Mouse (Mus musculus): ENCODE measurements at regions not wholly inside any gene's neighbourhood (a gene's known extent, or its start where the extent isn't known, plus 50 kb on each side); places are given as distances from the start of the nearest gene placed in this dataset.
A peak's percentile ranks its signal among the peaks of the same experiment; 100 is the strongest.

DNA sequence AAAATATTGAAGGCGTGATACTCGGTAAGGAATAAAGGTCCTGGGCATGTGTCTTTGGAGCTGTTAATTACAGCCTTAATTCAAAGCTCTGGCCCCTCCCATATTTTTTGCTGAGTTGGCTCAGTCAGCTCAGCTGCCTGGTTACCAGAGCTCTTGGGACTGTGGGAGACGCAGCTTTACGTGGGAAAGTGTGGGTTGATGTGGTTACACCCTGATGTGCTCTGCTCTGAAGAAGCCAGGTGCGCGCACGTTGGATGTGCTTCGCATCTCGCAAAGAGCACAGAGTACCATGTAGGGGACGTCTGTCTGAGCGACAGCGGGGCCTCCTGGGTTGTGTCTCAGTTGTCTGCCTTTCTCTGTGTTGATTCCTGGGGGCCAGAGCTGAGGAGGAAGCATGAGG is 254.8 kb downstream of the Foxo1 start:
- H3K36me3 ChIP-seq, result no peaks in the 10 kb centered on the region
- no peak overlapping the region for H3K27ac ChIP-seq
- WGBS, result 87% methylated on average over 12 of the region's 12 CpGs
- no peak for ATAC-seq
- peaks cover 38% of the 10 kb centered on the region for H3K27me3 ChIP-seq
- no peaks in the 10 kb centered on the region for H3K9me3 ChIP-seq
- H3K9ac ChIP-seq (replicated peaks), result no peak overlapping the region
- H3K4me1 ChIP-seq (replicated peaks), result peaks cover 13% of the 10 kb centered on the region
- no peak overlapping the region for H3K4me3 ChIP-seq (replicated peaks)
- H3K4me2 ChIP-seq (replicated peaks), result no peak overlapping the region

DNA sequence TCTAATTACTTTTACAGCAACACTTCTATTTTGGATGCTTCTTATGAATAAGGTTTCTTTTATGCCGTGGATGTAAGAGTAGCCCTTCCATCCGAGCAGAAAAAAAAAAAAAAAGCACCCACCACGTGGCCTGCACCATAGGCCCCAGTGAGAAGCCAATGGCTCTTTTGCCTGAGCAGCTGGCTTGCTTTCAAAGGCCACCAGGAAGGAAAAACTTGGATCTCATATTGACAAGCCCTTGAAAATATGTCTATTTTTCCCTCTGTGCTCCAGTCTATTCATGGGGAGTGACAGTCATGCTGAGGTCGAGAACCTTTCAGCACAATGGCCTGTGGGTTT is 252.4 kb downstream of the Foxo1 start:
- peak; percentile 80 for ATAC-seq
- H3K4me1 ChIP-seq (replicated peaks), result peaks cover 13% of the 10 kb centered on the region
- no peak overlapping the region for H3K4me2 ChIP-seq (replicated peaks)

DNA sequence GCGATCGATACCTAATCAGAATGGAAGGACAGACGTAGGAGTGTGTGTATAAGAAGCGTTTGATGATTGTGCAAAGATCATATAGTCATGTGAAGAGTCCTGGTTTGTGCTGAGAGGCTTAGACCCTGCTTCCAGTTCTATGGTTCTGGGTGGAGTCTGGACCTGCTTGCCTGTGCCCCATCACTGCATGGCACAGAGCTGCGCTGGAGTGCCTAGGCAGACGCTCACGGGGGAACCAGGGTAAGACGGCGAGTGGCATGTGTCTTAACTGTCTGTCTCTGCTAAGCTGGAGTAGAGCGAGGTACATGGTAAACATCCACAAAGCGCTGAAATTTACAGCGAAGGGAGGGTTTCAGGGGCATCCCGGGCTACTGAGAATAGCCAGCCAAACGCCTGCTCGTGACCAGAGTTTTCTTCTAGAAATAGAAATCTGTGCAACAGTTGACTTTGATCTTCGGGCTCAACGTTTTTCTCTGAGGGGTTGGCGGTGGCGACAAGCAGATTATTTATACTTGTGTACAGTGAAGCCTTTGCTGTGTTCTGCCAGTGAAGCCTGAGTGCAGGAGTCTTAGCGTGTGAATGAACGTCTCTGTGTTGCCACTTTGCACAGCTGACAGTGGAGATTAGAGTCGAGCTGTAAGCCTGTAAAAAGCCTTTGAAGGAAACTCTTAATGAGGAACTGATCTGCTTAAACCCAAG is 251.9 kb downstream of the Foxo1 start:
- H3K4me3 ChIP-seq (replicated peaks), result no peak overlapping the region

More for the DNA sequence above, 252.4 kb downstream of the Foxo1 start:
- WGBS, result 20% methylated on average over 4 of the region's 4 CpGs
- no peak overlapping the region for H3K9ac ChIP-seq (replicated peaks)
- no peaks in the 10 kb centered on the region for H3K36me3 ChIP-seq
- H3K4me3 ChIP-seq (replicated peaks), result no peak overlapping the region
- no peaks in the 10 kb centered on the region for H3K9me3 ChIP-seq
- H3K27me3 ChIP-seq, result peaks cover 45% of the 10 kb centered on the region
- no peak overlapping the region for H3K27ac ChIP-seq

DNA sequence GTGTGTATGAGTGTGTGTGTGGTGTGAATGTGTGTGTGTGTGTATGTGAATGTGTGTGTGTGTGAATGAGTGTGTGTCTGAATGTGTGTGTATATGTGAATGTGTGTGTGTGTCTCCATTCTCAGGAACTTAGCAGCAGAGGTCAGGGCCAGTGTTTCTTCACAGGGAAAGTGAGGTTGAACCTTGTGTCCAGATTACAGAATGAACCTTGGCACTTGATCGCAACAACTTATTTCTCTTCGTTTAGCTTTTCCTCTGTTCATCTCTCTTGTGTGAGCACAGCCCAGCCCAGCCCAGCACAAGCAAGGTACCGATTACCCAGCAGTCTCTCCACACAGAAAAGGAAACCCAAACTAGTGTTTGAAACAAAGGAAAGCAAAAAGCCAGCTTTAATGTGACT is 249.7 kb downstream of the Foxo1 start:
- Histone ChIP-seq H3K9ac (replicated peaks) (no peak overlapping the region), H3K27me3 (peaks cover 36% of the 10 kb centered on the region), H3K27ac (no peak overlapping the region), H3K4me1 (replicated peaks) (peaks cover 13% of the 10 kb centered on the region), H3K4me3 (replicated peaks) (no peak overlapping the region), H3K4me2 (replicated peaks) (no peak overlapping the region), H3K9me3 (no peaks in the 10 kb centered on the region), H3K36me3 (no peaks in the 10 kb centered on the region)
- ATAC-seq, result no peak
- 92% methylated on average over 3 of the region's 3 CpGs for WGBS

More for the DNA sequence above, 251.9 kb downstream of the Foxo1 start:
- no peak overlapping the region; the same call in 1 of the 2 replicates for H3K27ac ChIP-seq
- ATAC-seq, result peak; percentile 91
- 46% methylated on average over 22 of the region's 22 CpGs for WGBS
- H3K36me3 ChIP-seq, result no peaks in the 10 kb centered on the region
- peaks cover 40% of the 10 kb centered on the region for H3K27me3 ChIP-seq
- H3K4me2 ChIP-seq (replicated peaks), result no peak overlapping the region
- peaks cover 13% of the 10 kb centered on the region for H3K4me1 ChIP-seq (replicated peaks)
- H3K9ac ChIP-seq (replicated peaks), result no peak overlapping the region
- no peaks in the 10 kb centered on the region for H3K9me3 ChIP-seq

DNA sequence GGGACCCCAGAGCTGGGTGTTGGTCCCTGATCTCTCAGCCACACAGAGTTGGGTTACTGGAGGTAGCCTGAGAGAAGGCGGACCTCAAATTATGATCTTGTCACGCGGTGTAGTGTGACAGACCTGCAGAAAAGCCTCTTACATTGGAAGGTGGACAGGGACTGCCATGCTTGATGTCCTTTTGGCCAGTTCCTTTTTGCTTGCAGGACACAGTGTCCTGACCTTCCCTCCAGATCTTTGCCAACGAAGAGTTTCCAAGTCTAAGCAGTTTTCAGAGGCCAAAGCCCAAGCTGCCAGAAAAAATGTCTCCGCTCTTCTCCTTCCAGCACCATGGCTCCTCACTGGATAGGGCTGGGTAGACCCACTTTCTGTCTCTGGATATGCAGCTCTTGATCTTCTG is 248.6 kb downstream of the Foxo1 start:
- WGBS, result 95% methylated on average over 5 of the region's 5 CpGs
- Histone ChIP-seq H3K9me3 (no peaks in the 10 kb centered on the region), H3K4me3 (replicated peaks) (no peak overlapping the region), H3K4me2 (replicated peaks) (no peak overlapping the region), H3K9ac (replicated peaks) (no peak overlapping the region), H3K27me3 (peaks cover 36% of the 10 kb centered on the region; the same call in 1 of the 2 replicates), H3K4me1 (replicated peaks) (peaks cover 13% of the 10 kb centered on the region), H3K36me3 (no peaks in the 10 kb centered on the region), H3K27ac (no peak overlapping the region)
- ATAC-seq, result no peak

DNA sequence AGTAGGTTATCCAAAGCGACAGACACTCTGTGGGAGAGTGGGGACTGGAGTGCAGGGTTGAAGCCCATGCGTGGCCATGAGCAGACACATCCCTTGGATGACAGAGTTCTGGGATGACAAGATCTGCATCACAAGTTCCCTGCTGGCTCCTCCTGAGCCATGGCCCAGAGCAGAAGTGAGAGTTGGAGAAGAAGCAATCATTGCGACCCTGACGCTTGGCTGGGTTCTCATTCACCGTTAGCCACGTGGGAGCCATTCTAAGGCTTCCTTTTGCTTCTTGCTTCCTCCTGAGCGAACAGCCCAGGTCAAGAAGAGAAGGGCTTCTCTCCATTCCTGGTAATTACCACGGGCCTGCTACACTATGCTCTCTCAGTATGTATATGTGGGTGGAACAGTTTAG is 244.6 kb downstream of the Foxo1 start:
- Histone ChIP-seq H3K4me2 (replicated peaks) (no peak overlapping the region), H3K9me3 (no peaks in the 10 kb centered on the region), H3K9ac (replicated peaks) (no peak overlapping the region), H3K27ac (no peak overlapping the region), H3K4me3 (replicated peaks) (no peak overlapping the region), H3K36me3 (no peaks in the 10 kb centered on the region), H3K4me1 (replicated peaks) (peaks cover 8% of the 10 kb centered on the region), H3K27me3 (peaks cover 22% of the 10 kb centered on the region; the same call in 1 of the 2 replicates)
- no peak for ATAC-seq
- 90% methylated on average over 8 of the region's 8 CpGs for WGBS

DNA sequence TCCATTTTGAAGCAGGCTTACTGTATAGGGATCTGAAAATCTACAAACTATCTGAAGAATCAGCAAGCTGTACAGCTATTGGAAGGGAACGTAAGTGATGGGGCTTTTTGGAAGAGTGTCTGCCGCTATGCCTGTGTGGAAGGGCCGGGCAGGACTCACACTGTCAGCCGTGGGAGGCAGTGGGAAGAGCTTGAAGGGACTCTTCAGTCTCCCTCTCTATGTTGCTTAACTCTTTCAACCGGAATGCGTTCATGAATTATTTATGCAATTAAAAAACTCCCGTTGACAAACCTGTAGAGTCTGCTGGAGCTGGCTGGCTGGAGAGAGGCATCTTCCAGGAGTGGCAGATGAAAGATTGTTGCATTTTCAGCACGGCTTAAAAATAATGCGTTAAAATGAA is 243.4 kb downstream of the Foxo1 start:
- ATAC-seq, result peak; percentile 57; the same call in 1 of the 2 replicates
- Histone ChIP-seq H3K4me1 (replicated peaks) (peaks cover 8% of the 10 kb centered on the region), H3K27me3 (peaks cover 13% of the 10 kb centered on the region; the same call in 1 of the 2 replicates), H3K27ac (no peak overlapping the region), H3K4me3 (replicated peaks) (no peak overlapping the region), H3K9me3 (no peaks in the 10 kb centered on the region), H3K9ac (replicated peaks) (no peak overlapping the region), H3K4me2 (replicated peaks) (no peak overlapping the region), H3K36me3 (no peaks in the 10 kb centered on the region)
- 47% methylated on average over 9 of the region's 9 CpGs for WGBS

DNA sequence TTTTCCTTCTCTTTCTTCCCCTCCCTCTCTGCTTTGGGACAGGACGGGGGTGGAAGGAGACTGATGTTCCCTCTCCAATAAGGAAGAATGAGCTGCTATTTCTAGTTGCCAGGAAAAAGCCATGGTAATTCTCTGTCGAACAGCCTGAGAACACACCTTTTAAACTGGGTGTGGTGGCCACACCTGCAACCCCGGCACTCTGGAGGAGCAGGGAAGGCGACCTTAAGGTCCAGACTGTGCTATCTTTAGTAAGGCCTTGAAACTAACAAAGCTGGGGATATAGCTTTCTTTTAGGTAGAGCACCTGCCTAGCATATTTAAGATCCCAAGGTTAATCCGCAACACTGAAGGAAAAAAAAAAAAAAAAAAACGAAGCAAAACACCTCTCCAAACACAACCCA is 242.7 kb downstream of the Foxo1 start:
- Histone ChIP-seq H3K4me2 (replicated peaks) (peak overlapping the region; percentile 30), H3K9ac (replicated peaks) (no peak overlapping the region), H3K4me3 (replicated peaks) (no peak overlapping the region), H3K27me3 (peaks cover 7% of the 10 kb centered on the region; the same call in 1 of the 2 replicates), H3K9me3 (no peaks in the 10 kb centered on the region), H3K4me1 (replicated peaks) (peaks cover 8% of the 10 kb centered on the region), H3K36me3 (no peaks in the 10 kb centered on the region), H3K27ac (no peak overlapping the region)
- ATAC-seq, result 0 out of 2 replicates have a peak, but pooled peaks have one; percentile 2
- WGBS, result 74% methylated on average over 6 of the region's 6 CpGs

DNA sequence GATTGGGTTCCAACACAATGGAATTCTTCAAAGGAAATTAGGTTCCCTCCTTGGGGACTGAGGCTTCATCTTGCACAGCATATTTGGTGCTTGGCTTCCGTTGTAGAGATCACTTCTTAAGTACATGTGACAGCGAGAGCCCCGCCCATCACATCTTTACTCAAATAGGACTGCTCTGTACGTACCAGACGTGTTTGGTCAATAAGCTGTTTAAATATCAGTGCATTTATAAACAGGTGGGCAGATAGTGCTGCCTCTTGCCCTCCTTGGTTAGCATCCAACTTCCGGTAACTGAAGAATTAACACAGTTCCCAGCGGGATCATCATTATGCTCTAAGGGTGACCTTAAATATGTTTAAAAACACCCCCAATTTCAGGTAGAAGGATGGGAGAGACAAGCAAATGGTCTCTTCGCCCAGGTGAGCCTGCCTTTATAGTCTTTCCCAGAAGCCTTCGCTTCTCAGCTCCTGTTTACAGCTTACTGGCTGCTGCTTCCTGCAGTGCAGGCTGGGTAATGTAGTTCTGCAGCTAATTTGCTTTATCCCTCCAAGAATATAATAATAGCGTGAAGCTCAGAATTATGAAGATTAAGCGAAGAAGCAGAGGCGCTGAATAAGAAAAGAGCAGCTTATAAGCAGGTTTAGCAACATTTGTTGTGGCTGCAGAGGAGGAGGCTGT is 242.1 kb downstream of the Foxo1 start:
- peak; percentile 89 for ATAC-seq
- Histone ChIP-seq H3K36me3 (no peaks in the 10 kb centered on the region), H3K4me3 (replicated peaks) (peak overlapping the region; percentile 14; the same call in 1 of the 2 replicates), H3K9ac (replicated peaks) (no peak overlapping the region), H3K27ac (no peak overlapping the region), H3K27me3 (peaks cover 7% of the 10 kb centered on the region; the same call in 1 of the 2 replicates), H3K4me2 (replicated peaks) (peak overlapping the region; percentile 30), H3K9me3 (no peaks in the 10 kb centered on the region), H3K4me1 (replicated peaks) (peaks cover 8% of the 10 kb centered on the region)
- WGBS, result 64% methylated on average over 12 of the region's 12 CpGs

DNA sequence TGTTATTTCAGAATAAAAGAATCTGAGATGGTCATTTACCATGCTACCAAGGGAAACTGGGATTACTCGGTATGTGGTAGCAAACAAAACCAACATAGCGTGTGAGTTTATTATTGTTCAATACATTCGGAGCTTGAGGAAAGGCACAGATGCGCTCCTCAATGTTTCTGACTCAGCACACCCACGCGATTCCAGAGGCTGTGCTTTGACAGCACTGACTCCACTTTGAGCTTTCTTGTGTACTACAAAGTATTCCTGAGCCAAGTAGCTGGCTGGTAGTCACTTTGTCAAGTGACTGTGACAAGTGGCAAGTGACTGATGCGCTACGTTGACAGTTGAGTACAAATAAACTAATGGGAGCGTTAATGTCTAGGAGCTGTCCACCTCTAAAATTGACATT is 235.8 kb downstream of the Foxo1 start:
- Histone ChIP-seq H3K4me2 (replicated peaks) (no peak overlapping the region), H3K36me3 (no peaks in the 10 kb centered on the region), H3K4me1 (replicated peaks) (no peaks in the 10 kb centered on the region), H3K27me3 (no peaks in the 10 kb centered on the region), H3K4me3 (replicated peaks) (no peak overlapping the region), H3K9ac (replicated peaks) (no peak overlapping the region), H3K9me3 (no peaks in the 10 kb centered on the region), H3K27ac (no peak overlapping the region)
- WGBS, result 80% methylated on average over 9 of the region's 9 CpGs
- no peak for ATAC-seq

DNA sequence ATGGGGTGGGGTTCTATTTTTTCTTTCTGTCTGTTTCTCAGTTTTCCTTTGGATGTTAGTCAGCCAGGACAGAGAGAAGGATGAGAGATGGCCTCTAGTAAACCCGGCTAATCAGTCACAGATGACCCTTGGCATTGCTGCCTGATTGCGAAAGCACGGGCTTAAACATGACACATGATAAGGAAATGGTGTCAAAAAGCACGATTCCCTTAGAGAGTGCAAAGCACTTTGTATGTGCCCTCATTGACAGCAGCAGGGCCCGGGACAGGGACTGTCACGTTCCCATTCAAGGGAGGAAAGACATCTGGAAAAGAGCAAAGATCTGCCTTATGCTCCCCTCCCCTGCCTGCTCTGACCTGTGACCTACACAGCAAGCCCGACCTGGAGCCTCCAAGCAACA is 234.1 kb downstream of the Foxo1 start:
- Histone ChIP-seq H3K9ac (replicated peaks) (no peak overlapping the region), H3K4me3 (replicated peaks) (no peak overlapping the region), H3K27ac (no peak overlapping the region), H3K4me1 (replicated peaks) (no peaks in the 10 kb centered on the region), H3K27me3 (no peaks in the 10 kb centered on the region), H3K4me2 (replicated peaks) (no peak overlapping the region), H3K36me3 (no peaks in the 10 kb centered on the region), H3K9me3 (no peaks in the 10 kb centered on the region)
- no peak for ATAC-seq
- WGBS, result 79% methylated on average over 7 of the region's 7 CpGs

DNA sequence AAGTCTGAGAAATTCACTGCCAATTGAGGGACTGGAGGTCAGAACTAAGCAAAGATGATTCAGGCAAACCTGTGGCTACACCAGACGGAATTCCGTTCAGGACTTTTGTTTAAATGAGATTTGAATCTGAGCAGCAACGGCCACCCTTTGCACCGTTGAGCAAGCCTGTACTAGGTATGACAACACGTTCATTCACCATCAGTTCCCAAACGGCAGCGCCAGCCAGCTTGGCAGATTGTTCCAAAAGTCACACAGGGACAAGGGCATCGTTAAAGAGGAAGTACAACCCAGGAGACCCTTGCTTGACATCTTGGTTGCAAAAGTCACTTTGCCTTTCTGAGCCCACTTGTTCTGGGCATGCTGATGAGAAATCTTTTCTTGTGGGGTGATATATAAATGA is 233.5 kb downstream of the Foxo1 start:
- no peaks in the 10 kb centered on the region for H3K9me3 ChIP-seq
- no peak overlapping the region for H3K27ac ChIP-seq
- no peaks in the 10 kb centered on the region for H3K27me3 ChIP-seq
- no peak overlapping the region for H3K9ac ChIP-seq (replicated peaks)
- H3K36me3 ChIP-seq, result no peaks in the 10 kb centered on the region
- H3K4me3 ChIP-seq (replicated peaks), result no peak overlapping the region
- 92% methylated on average over 8 of the region's 8 CpGs for WGBS
- no peak overlapping the region for H3K4me2 ChIP-seq (replicated peaks)
- H3K4me1 ChIP-seq (replicated peaks), result no peaks in the 10 kb centered on the region
- no peak for ATAC-seq

All from midbrain, embryonic 13.5 days (tissue).